Mouse (Mus musculus): ENCODE measurements around the gene Lrtm1. TPM values are rescaled to one million over a fixed set of nuclear protein-coding genes. Genes with fewer than 3 reads are reported as not detected.

Gene Lrtm1
- polyA plus RNA-seq (2015; fragmentation: Nextera tagmentation; extraction: Ambion mirVana): 0.01 TPM in 1 of 2 replicates, not detected in the other

DNA sequence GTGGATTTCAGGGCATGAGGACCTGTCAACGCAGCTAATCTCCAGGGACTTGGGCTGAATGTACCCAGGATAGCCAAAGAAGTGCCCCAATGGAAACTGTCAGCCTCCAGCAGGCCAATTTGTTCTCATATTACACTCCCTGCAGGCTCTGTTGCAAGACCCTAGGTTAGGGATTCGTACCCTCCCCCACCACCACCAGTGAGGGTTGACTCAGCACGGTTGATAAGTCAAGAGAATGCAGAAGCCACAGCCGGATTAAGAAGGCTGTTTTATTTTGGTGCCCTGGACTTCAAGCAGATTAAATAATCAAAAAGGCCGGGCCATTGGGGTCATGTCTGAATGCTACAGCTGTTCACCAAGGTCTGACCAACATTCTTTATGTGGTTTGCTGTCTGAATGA, at the start of gene Lrtm1:
Lrtm1 (plus strand) TSS at position 326 of the 400 bp plus-strand sequence.
- WGBS: 27% methylated on average over 5 of the region's 5 CpGs
- no peak for ATAC-seq

DNA sequence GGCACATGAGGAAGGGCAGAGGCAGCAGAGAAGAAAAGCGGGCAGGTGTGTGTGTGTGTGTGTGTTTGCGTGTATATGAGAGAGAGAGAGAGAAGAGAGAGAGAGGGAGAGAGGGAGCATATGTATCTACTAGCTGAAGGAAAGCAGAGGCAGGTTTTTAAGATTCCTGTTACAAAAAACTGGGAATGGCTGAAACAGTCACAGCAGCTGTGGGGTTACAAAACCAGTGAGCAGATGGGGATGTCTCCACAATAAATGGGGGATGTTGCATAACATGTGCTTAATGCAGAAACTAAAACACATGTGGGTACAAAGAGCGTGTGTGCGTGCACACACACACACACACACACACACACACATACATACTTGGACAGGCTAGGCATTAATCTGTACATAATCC, 48.8 kb upstream of the Lrtm1 start:
- Histone ChIP-seq H3K9ac (ENCODE audit: low read depth, low read length) (no peak overlapping the region), H3K36me3 (ENCODE audit: control insufficient read depth, insufficient read depth, low read length) (no peaks in the 10 kb centered on the region), H3K4me2 (ENCODE audit: low read depth, low read length) (no peak overlapping the region), H3K4me1 (ENCODE audit: control insufficient read depth, insufficient read depth, low read length) (no peaks in the 10 kb centered on the region), H3K27ac (ENCODE audit: low read length) (no peak overlapping the region), H3K27me3 (replicated peaks; ENCODE audit: control insufficient read depth, insufficient read depth, low read length) (no peaks in the 10 kb centered on the region), H3K9me3 (ENCODE audit: control insufficient read depth, low read length) (no peaks in the 10 kb centered on the region), H3K4me3 (ENCODE audit: low read length) (no peak overlapping the region)
- WGBS: 86% methylated on average over 4 of the region's 4 CpGs
- no peak for ATAC-seq

More for the DNA sequence above, at the start of gene Lrtm1:
- H3K9me3 ChIP-seq (ENCODE audit: control insufficient read depth, low read length): no peaks in the 10 kb centered on the region
- H3K27ac ChIP-seq (ENCODE audit: low read length): no peak within 1 kb of the TSS
- no peak within 1 kb of the TSS for H3K4me3 ChIP-seq (ENCODE audit: low read length)
- H3K4me2 ChIP-seq (ENCODE audit: low read depth, low read length): no peak within 1 kb of the TSS
- no peaks in the 10 kb centered on the region for H3K27me3 ChIP-seq (replicated peaks; ENCODE audit: control insufficient read depth, insufficient read depth, low read length)
- no peaks in the 10 kb centered on the region for H3K4me1 ChIP-seq (ENCODE audit: control insufficient read depth, insufficient read depth, low read length)
- H3K9ac ChIP-seq (ENCODE audit: low read depth, low read length): no peak within 1 kb of the TSS
- no peaks in the 10 kb centered on the region for H3K36me3 ChIP-seq (ENCODE audit: control insufficient read depth, insufficient read depth, low read length)

- Histone ChIP-seq H3K9me3 (ENCODE audit: control insufficient read depth, low read length) (no peaks in the 10 kb centered on the region), H3K36me3 (ENCODE audit: control insufficient read depth, insufficient read depth, low read length) (no peaks in the 10 kb centered on the region), H3K4me1 (ENCODE audit: control insufficient read depth, insufficient read depth, low read length) (no peaks in the 10 kb centered on the region), H3K4me2 (ENCODE audit: low read depth, low read length) (no peak overlapping the region), H3K27ac (ENCODE audit: low read length) (no peak overlapping the region), H3K9ac (ENCODE audit: low read depth, low read length) (no peak overlapping the region), H3K4me3 (ENCODE audit: low read length) (no peak overlapping the region), H3K27me3 (replicated peaks; ENCODE audit: control insufficient read depth, insufficient read depth, low read length) (no peaks in the 10 kb centered on the region)
- ATAC-seq: no peak
- WGBS: 43% methylated on average over 5 of the region's 5 CpGs
Measured at GRCm38 (mm10) chr14:28972620-28973019, 45.4 kb upstream of the Lrtm1 start.

- no peak overlapping the region for H3K4me3 ChIP-seq (ENCODE audit: low read length)
- no peaks in the 10 kb centered on the region for H3K4me1 ChIP-seq (ENCODE audit: control insufficient read depth, insufficient read depth, low read length)
- no peaks in the 10 kb centered on the region for H3K27me3 ChIP-seq (replicated peaks; ENCODE audit: control insufficient read depth, insufficient read depth, low read length)
- 88% methylated on average over 2 of the region's 2 CpGs for WGBS
- H3K9ac ChIP-seq (ENCODE audit: low read depth, low read length): no peak overlapping the region
- H3K4me2 ChIP-seq (ENCODE audit: low read depth, low read length): no peak overlapping the region
- no peak for ATAC-seq
- H3K36me3 ChIP-seq (ENCODE audit: control insufficient read depth, insufficient read depth, low read length): no peaks in the 10 kb centered on the region
- no peaks in the 10 kb centered on the region for H3K9me3 ChIP-seq (ENCODE audit: control insufficient read depth, low read length)
- no peak overlapping the region for H3K27ac ChIP-seq (ENCODE audit: low read length)
Measured at GRCm38 (mm10) chr14:28979230-28979629, 38.8 kb upstream of the Lrtm1 start.

DNA sequence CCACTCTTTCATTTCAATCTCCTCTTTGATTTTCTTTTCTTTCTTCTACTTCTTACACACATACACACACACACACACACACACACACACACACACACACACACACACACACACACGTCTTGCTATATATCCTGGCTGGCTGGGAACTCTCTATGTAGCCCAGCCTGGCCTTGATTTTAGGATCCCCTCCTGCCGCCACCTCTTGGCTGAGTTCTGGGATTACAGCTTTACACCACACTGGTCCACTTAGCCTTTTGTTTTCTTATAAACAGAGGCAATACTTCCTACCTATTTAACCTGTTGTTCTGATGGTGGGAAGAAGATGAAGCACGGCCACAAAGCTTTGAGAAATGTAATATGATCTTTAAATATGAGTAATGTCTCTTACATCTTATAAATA, 37.5 kb upstream of the Lrtm1 start:
- Histone ChIP-seq H3K36me3 (ENCODE audit: control insufficient read depth, insufficient read depth, low read length) (no peaks in the 10 kb centered on the region), H3K27me3 (replicated peaks; ENCODE audit: control insufficient read depth, insufficient read depth, low read length) (no peaks in the 10 kb centered on the region), H3K4me1 (ENCODE audit: control insufficient read depth, insufficient read depth, low read length) (no peaks in the 10 kb centered on the region), H3K27ac (ENCODE audit: low read length) (no peak overlapping the region), H3K9ac (ENCODE audit: low read depth, low read length) (no peak overlapping the region), H3K4me3 (ENCODE audit: low read length) (no peak overlapping the region), H3K9me3 (ENCODE audit: control insufficient read depth, low read length) (no peaks in the 10 kb centered on the region), H3K4me2 (ENCODE audit: low read depth, low read length) (no peak overlapping the region)
- no peak for ATAC-seq
- WGBS: 45% methylated on average over 3 of the region's 3 CpGs

- no peaks in the 10 kb centered on the region for H3K27me3 ChIP-seq (replicated peaks; ENCODE audit: control insufficient read depth, insufficient read depth, low read length)
- H3K4me3 ChIP-seq (ENCODE audit: low read length): no peak overlapping the region
- no peak overlapping the region for H3K4me2 ChIP-seq (ENCODE audit: low read depth, low read length)
- H3K9ac ChIP-seq (ENCODE audit: low read depth, low read length): no peak overlapping the region
- no peaks in the 10 kb centered on the region for H3K36me3 ChIP-seq (ENCODE audit: control insufficient read depth, insufficient read depth, low read length)
- ATAC-seq: no peak
- H3K27ac ChIP-seq (ENCODE audit: low read length): no peak overlapping the region
- no peaks in the 10 kb centered on the region for H3K4me1 ChIP-seq (ENCODE audit: control insufficient read depth, insufficient read depth, low read length)
- 71% methylated on average over 2 of the region's 2 CpGs for WGBS
- H3K9me3 ChIP-seq (ENCODE audit: control insufficient read depth, low read length): no peaks in the 10 kb centered on the region
Measured at GRCm38 (mm10) chr14:28984276-28984675, 33.7 kb upstream of the Lrtm1 start.

- Histone ChIP-seq H3K27ac (ENCODE audit: low read length) (no peak overlapping the region), H3K9ac (ENCODE audit: low read depth, low read length) (no peak overlapping the region), H3K36me3 (ENCODE audit: control insufficient read depth, insufficient read depth, low read length) (no peaks in the 10 kb centered on the region), H3K27me3 (replicated peaks; ENCODE audit: control insufficient read depth, insufficient read depth, low read length) (no peaks in the 10 kb centered on the region), H3K4me3 (ENCODE audit: low read length) (no peak overlapping the region), H3K9me3 (ENCODE audit: control insufficient read depth, low read length) (no peaks in the 10 kb centered on the region), H3K4me1 (ENCODE audit: control insufficient read depth, insufficient read depth, low read length) (no peaks in the 10 kb centered on the region), H3K4me2 (ENCODE audit: low read depth, low read length) (no peak overlapping the region)
- 73% methylated on average over 7 of the region's 7 CpGs for WGBS
- ATAC-seq: no peak
Measured at GRCm38 (mm10) chr14:28988211-28988900, 29.7 kb upstream of the Lrtm1 start.

DNA sequence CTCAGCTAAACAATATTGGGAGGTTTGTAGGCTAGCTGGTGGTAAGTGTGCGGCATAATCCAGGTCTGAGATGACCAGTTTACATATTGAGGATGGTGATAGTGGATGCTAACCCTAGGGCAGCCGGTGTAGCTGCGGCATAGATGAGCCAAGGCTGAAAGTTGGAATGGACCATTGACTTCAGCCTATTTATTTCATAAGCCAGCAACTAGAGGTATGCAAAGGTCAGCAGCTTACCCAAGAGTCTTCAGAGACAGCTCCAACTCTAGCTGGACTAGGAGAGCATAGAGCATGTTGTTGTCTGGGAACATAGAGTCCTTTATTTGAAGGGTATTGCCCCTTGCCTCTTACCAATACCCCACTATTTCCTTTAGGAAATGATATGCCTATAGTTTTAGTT, 21.4 kb upstream of the Lrtm1 start:
- no peak for ATAC-seq
- H3K27ac ChIP-seq (ENCODE audit: low read length): no peak overlapping the region
- 93% methylated on average over 3 of the region's 3 CpGs for WGBS
- no peak overlapping the region for H3K4me2 ChIP-seq (ENCODE audit: low read depth, low read length)
- no peaks in the 10 kb centered on the region for H3K36me3 ChIP-seq (ENCODE audit: control insufficient read depth, insufficient read depth, low read length)
- H3K4me3 ChIP-seq (ENCODE audit: low read length): no peak overlapping the region
- H3K9me3 ChIP-seq (ENCODE audit: control insufficient read depth, low read length): no peaks in the 10 kb centered on the region
- no peak overlapping the region for H3K9ac ChIP-seq (ENCODE audit: low read depth, low read length)
- no peaks in the 10 kb centered on the region for H3K27me3 ChIP-seq (replicated peaks; ENCODE audit: control insufficient read depth, insufficient read depth, low read length)
- no peaks in the 10 kb centered on the region for H3K4me1 ChIP-seq (ENCODE audit: control insufficient read depth, insufficient read depth, low read length)

DNA sequence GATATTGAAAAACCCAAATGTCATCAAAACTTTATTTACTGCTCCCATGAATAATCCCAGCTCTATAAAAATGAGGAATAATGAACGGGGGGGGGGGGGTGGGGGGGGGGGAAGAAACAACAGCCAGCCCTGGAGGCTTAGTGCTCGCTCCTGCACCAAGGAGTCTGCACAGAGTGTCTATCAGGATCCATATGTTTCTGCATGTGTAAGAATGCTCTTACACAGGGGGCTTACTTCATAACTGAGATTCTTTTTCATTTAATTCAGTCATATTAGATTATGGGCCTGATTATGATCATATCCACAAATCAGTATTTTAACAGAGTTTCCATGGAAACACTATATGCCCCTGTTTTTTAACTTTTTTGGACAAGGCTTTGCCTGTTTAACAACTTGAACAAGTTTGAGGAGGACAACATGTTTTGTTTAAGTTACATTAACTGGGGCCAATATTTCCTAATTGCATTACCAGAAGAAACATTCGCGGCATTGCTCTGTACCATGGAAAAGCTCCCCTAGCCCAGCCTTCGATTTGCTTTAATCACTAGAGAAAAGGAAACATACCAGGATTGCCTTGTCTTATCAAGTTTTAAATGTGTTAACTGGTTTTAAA, 12.7 kb upstream of the Lrtm1 start:
- H3K4me2 ChIP-seq (ENCODE audit: low read depth, low read length): no peak overlapping the region
- no peaks in the 10 kb centered on the region for H3K4me1 ChIP-seq (ENCODE audit: control insufficient read depth, insufficient read depth, low read length)
- no peak for ATAC-seq
- H3K9me3 ChIP-seq (ENCODE audit: control insufficient read depth, low read length): no peaks in the 10 kb centered on the region
- H3K27me3 ChIP-seq (replicated peaks; ENCODE audit: control insufficient read depth, insufficient read depth, low read length): no peaks in the 10 kb centered on the region
- WGBS: 87% methylated on average over 4 of the region's 5 CpGs
- no peak overlapping the region for H3K4me3 ChIP-seq (ENCODE audit: low read length)
- no peaks in the 10 kb centered on the region for H3K36me3 ChIP-seq (ENCODE audit: control insufficient read depth, insufficient read depth, low read length)
- H3K27ac ChIP-seq (ENCODE audit: low read length): no peak overlapping the region
- no peak overlapping the region for H3K9ac ChIP-seq (ENCODE audit: low read depth, low read length)
